Mouse (Mus musculus): ENCODE measurements at regions not wholly inside any gene's neighbourhood (a gene's known extent, or its start where the extent isn't known, plus 50 kb on each side); places are given as distances from the start of the nearest gene placed in this dataset.

DNA sequence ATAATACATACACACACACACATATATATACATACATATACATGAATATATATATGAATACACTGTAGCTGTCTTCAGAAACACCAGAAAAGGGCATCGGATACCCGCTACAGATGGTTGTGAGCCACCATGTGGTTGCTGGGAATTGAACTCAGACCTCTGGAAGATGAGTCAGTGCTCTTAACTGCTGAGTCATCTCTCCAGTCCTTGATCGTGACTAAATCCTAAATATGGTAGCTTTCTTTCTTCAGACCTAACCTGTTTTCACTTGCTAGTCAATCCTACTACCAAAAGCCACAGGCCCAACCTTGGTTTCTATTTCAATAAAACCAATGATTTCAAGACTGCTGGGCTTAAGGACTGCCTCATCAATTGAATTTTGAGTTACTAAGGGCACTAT, 95.0 kb upstream of the Slc4a7 start:
- Histone ChIP-seq H3K9me3 (ENCODE audit: control insufficient read depth, insufficient read depth, low read depth, low read length) (no peaks in the 10 kb centered on the region), H3K27ac (ENCODE audit: insufficient read depth, low read depth, low read length, poor library complexity, severe bottlenecking) (no peak overlapping the region), H3K4me1 (ENCODE audit: control insufficient read depth in 2 of 2, insufficient read depth in 2 of 2, low read length in 2 of 2, poor library complexity in 1 of 2) (no peaks in the 10 kb centered on the region), H3K36me3 (ENCODE audit: control insufficient read depth, insufficient read depth, low read length, poor library complexity, severe bottlenecking) (no peaks in the 10 kb centered on the region), H3K4me3 (ENCODE audit: insufficient read depth in 1 of 2, low read depth in 1 of 2, low read length in 2 of 2, poor library complexity in 1 of 2, severe bottlenecking in 1 of 2) (no peak overlapping the region), H3K9ac (ENCODE audit: insufficient read depth, low read depth, low read length, poor library complexity, severe bottlenecking) (no peak overlapping the region)
- DNase-seq (ENCODE audit: low read depth, low spot score), result no peak
- TF ChIP-seq ZC3H11A (IDR thresholded peaks at IDR 0.05; ENCODE audit: borderline replicate concordance, low read depth, low read length), result no peak
- peak; percentile 52; the same call in 1 of the 2 replicates for TF ChIP-seq MAFK (IDR thresholded peaks at IDR 0.05; ENCODE audit: insufficient read depth, low read depth, low read length)
- in situ Hi-C loops (cut with MboI; ENCODE audit: low sequenced_read_pairs in 2 of 2, unreplicated experiment in 2 of 2), result no loop called here

DNA sequence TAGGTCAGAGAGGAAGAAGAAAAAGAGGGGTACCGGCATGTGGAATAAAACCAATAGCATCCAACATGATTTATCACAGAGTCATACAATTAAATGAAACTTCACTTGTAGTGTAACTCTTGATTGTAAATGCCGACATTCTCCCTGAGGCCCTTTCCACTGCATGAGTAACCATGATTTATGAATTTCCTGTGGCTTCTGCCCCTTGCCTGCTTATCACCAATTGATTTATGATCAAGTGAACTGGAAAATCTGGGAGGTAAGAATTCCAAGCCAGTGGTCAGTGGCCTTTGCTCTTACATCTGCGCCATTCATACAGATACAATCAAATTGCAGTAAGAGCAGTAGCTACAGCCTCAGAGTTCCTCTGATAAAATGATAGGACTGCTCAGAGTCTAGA, 89.8 kb upstream of the Slc4a7 start:
- Histone ChIP-seq H3K9ac (ENCODE audit: insufficient read depth, low read depth, low read length, poor library complexity, severe bottlenecking) (no peak overlapping the region), H3K27ac (ENCODE audit: insufficient read depth, low read depth, low read length, poor library complexity, severe bottlenecking) (no peak overlapping the region), H3K4me1 (ENCODE audit: control insufficient read depth in 2 of 2, insufficient read depth in 2 of 2, low read length in 2 of 2, poor library complexity in 1 of 2) (no peaks in the 10 kb centered on the region), H3K36me3 (ENCODE audit: control insufficient read depth, insufficient read depth, low read length, poor library complexity, severe bottlenecking) (no peaks in the 10 kb centered on the region), H3K4me3 (ENCODE audit: insufficient read depth in 1 of 2, low read depth in 1 of 2, low read length in 2 of 2, poor library complexity in 1 of 2, severe bottlenecking in 1 of 2) (no peak overlapping the region), H3K9me3 (ENCODE audit: control insufficient read depth, insufficient read depth, low read depth, low read length) (no peaks in the 10 kb centered on the region)
- in situ Hi-C loops (cut with MboI; ENCODE audit: low sequenced_read_pairs in 2 of 2, unreplicated experiment in 2 of 2), result no loop called here
- TF ChIP-seq ZNF384 (IDR thresholded peaks at IDR 0.05; ENCODE audit: low read depth, low read length) (no peak), ZC3H11A (IDR thresholded peaks at IDR 0.05; ENCODE audit: borderline replicate concordance, low read depth, low read length) (no peak), CHD2 (IDR thresholded peaks at IDR 0.05; ENCODE audit: low read depth, low read length) (no peak), HCFC1 (IDR thresholded peaks at IDR 0.05; ENCODE audit: borderline replicate concordance, insufficient read depth, low read length) (no peak), MAFK (IDR thresholded peaks at IDR 0.05; ENCODE audit: insufficient read depth, low read depth, low read length) (no peak)
- no peak for DNase-seq (ENCODE audit: low read depth, low spot score)

DNA sequence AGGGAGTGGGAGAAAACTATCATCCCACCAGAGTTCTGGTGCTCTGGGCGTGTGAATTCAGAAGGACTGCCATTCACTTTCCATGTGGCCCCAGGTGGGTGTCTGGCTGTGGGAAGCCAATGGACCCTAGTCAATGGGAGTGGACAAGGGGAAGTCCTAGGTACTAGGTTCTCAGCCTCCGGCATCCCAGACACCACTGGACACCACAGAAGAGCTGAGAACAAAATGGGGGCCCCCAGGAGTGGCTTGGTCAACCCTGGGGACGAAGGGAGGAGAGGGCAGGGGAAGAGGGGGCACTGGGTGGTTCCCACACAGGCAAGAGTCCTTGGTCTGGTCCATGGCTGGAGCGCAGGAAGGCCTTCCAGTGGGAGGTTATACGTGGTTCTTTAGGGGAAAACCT, 81.8 kb upstream of the Slc4a7 start:
- H3K36me3 ChIP-seq (ENCODE audit: control insufficient read depth, insufficient read depth, low read length, poor library complexity, severe bottlenecking), result no peaks in the 10 kb centered on the region
- no peaks in the 10 kb centered on the region for H3K4me1 ChIP-seq (ENCODE audit: control insufficient read depth in 2 of 2, insufficient read depth in 2 of 2, low read length in 2 of 2, poor library complexity in 1 of 2)
- no peak overlapping the region for H3K9ac ChIP-seq (ENCODE audit: insufficient read depth, low read depth, low read length, poor library complexity, severe bottlenecking)
- no peak for DNase-seq (ENCODE audit: low read depth, low spot score)
- TF ChIP-seq HCFC1 (IDR thresholded peaks at IDR 0.05; ENCODE audit: borderline replicate concordance, insufficient read depth, low read length) (no peak), CHD2 (IDR thresholded peaks at IDR 0.05; ENCODE audit: low read depth, low read length) (no peak), MAFK (IDR thresholded peaks at IDR 0.05; ENCODE audit: insufficient read depth, low read depth, low read length) (no peak), ZC3H11A (IDR thresholded peaks at IDR 0.05; ENCODE audit: borderline replicate concordance, low read depth, low read length) (no peak), ZNF384 (IDR thresholded peaks at IDR 0.05; ENCODE audit: low read depth, low read length) (no peak)
- no peak overlapping the region for H3K27ac ChIP-seq (ENCODE audit: insufficient read depth, low read depth, low read length, poor library complexity, severe bottlenecking)
- H3K9me3 ChIP-seq (ENCODE audit: control insufficient read depth, insufficient read depth, low read depth, low read length), result no peaks in the 10 kb centered on the region
- in situ Hi-C loops (cut with MboI; ENCODE audit: low sequenced_read_pairs in 2 of 2, unreplicated experiment in 2 of 2), result no loop called here
- H3K4me3 ChIP-seq (ENCODE audit: insufficient read depth in 1 of 2, low read depth in 1 of 2, low read length in 2 of 2, poor library complexity in 1 of 2, severe bottlenecking in 1 of 2), result no peak overlapping the region

DNA sequence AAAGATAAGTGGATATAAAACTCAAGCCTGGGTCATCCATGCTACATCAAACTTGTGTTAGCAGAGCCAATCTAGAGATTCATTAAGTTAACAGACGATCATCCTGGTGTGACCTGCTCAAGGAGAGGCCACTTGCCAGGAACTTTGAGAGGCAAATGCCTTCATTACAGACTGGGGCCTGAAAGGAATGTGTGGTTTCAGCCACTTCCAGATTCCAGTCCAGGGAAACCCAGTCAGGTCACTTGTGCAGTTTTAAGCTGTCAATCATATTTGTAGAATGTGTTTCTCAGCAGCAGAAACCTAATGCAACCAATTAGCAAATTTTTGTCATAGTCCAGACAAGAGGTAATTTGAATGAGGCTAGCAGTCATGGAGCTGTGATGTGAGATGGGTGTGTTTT, 73.4 kb upstream of the Slc4a7 start:
- no peak overlapping the region for H3K4me3 ChIP-seq (ENCODE audit: insufficient read depth in 1 of 2, low read depth in 1 of 2, low read length in 2 of 2, poor library complexity in 1 of 2, severe bottlenecking in 1 of 2)
- no peak for DNase-seq (ENCODE audit: low read depth, low spot score)
- TF ChIP-seq ZC3H11A (IDR thresholded peaks at IDR 0.05; ENCODE audit: borderline replicate concordance, low read depth, low read length) (no peak), ZNF384 (IDR thresholded peaks at IDR 0.05; ENCODE audit: low read depth, low read length) (no peak), MAFK (IDR thresholded peaks at IDR 0.05; ENCODE audit: insufficient read depth, low read depth, low read length) (no peak), HCFC1 (IDR thresholded peaks at IDR 0.05; ENCODE audit: borderline replicate concordance, insufficient read depth, low read length) (no peak), CHD2 (IDR thresholded peaks at IDR 0.05; ENCODE audit: low read depth, low read length) (no peak)
- no peaks in the 10 kb centered on the region for H3K36me3 ChIP-seq (ENCODE audit: control insufficient read depth, insufficient read depth, low read length, poor library complexity, severe bottlenecking)
- H3K27ac ChIP-seq (ENCODE audit: insufficient read depth, low read depth, low read length, poor library complexity, severe bottlenecking), result no peak overlapping the region
- in situ Hi-C loops (cut with MboI; ENCODE audit: low sequenced_read_pairs in 2 of 2, unreplicated experiment in 2 of 2), result no loop called here
- no peak overlapping the region for H3K9ac ChIP-seq (ENCODE audit: insufficient read depth, low read depth, low read length, poor library complexity, severe bottlenecking)
- peaks cover 5 to 6% of the 10 kb centered on the region in 2 experiments for H3K4me1 ChIP-seq (ENCODE audit: control insufficient read depth in 2 of 2, insufficient read depth in 2 of 2, low read length in 2 of 2, poor library complexity in 1 of 2)
- no peaks in the 10 kb centered on the region for H3K9me3 ChIP-seq (ENCODE audit: control insufficient read depth, insufficient read depth, low read depth, low read length)

DNA sequence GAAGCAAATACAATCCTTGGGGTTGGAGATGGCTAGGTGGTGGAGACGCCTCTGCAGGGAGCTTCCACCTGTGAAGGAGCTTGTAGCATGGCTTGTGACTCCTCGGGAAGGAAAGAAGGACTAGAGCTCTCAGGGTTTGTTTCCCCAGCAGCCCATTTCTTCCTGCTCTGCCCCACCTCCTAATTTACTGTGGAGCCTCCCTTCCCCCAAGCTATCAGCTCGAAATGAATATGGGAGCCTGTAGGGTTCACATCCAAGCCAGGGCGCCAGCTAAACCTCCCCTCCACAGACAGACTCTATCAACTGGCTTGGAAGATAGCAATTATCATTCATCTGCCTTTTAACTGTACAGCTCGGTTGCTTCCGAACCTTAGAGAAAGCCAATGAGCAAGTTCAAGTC, 70.3 kb upstream of the Slc4a7 start:
- Histone ChIP-seq H3K9me3 (ENCODE audit: control insufficient read depth, insufficient read depth, low read depth, low read length) (no peaks in the 10 kb centered on the region), H3K9ac (ENCODE audit: insufficient read depth, low read depth, low read length, poor library complexity, severe bottlenecking) (no peak overlapping the region), H3K4me1 (ENCODE audit: control insufficient read depth in 2 of 2, insufficient read depth in 2 of 2, low read length in 2 of 2, poor library complexity in 1 of 2) (peaks cover 8% of the 10 kb centered on the region in 2 experiments), H3K4me3 (ENCODE audit: insufficient read depth in 1 of 2, low read depth in 1 of 2, low read length in 2 of 2, poor library complexity in 1 of 2, severe bottlenecking in 1 of 2) (peak overlapping the region in 1 of 2 experiments; percentile 48; a peak in 2 of 4 replicates), H3K27ac (ENCODE audit: insufficient read depth, low read depth, low read length, poor library complexity, severe bottlenecking) (peak overlapping the region; percentile 28; the same call in 1 of the 2 replicates), H3K36me3 (ENCODE audit: control insufficient read depth, insufficient read depth, low read length, poor library complexity, severe bottlenecking) (no peaks in the 10 kb centered on the region)
- TF ChIP-seq ZNF384 (IDR thresholded peaks at IDR 0.05; ENCODE audit: low read depth, low read length) (no peak), MAFK (IDR thresholded peaks at IDR 0.05; ENCODE audit: insufficient read depth, low read depth, low read length) (no peak), ZC3H11A (IDR thresholded peaks at IDR 0.05; ENCODE audit: borderline replicate concordance, low read depth, low read length) (no peak), CHD2 (IDR thresholded peaks at IDR 0.05; ENCODE audit: low read depth, low read length) (no peak), HCFC1 (IDR thresholded peaks at IDR 0.05; ENCODE audit: borderline replicate concordance, insufficient read depth, low read length) (no peak)
- DNase-seq (ENCODE audit: low read depth, low spot score), result no peak
- in situ Hi-C loops (cut with MboI; ENCODE audit: low sequenced_read_pairs in 2 of 2, unreplicated experiment in 2 of 2), result no loop called here
